Mouse (Mus musculus) heart, embryonic 13.5 days (tissue): Measurements from ENCODE around the gene Guca1a. TPM values are rescaled to one million over a fixed set of nuclear protein-coding genes. Genes with fewer than 3 reads are reported as not detected.
A peak's percentile ranks its signal among the peaks of the same experiment; 100 is the strongest.

Experiments
- ATAC-seq: fragments of 200-750 bp; cut with Nextera tagmentation; 2 replicates; pipeline ENCODE4 v1.8.0; 2017; ENCODE audit warnings: moderate TSS enrichment; ENCODE audit not compliant: insufficient number of reproducible peaks, low FRiP score, low TSS enrichment; ENCODE audit errors: extremely low read depth
- H3K27ac ChIP-seq: fragments of 300-500 bp; sonication (generic); replicated peaks from 2 replicates; pipeline ENCODE4 v1.5.1; 2015; ENCODE audit warnings: moderate library complexity, mild to moderate bottlenecking, inconsistent platforms
- H3K27me3 ChIP-seq: fragments of 300-500 bp; sonication (generic); replicated peaks from 2 replicates; pipeline ENCODE4 v1.6.1; 2015; ENCODE audit warnings: mild to moderate bottlenecking, inconsistent platforms
- H3K36me3 ChIP-seq: fragments of 300-500 bp; sonication (generic); 2 replicates; pipeline ENCODE4 v1.6.1; 2015; ENCODE audit warnings: mild to moderate bottlenecking, inconsistent platforms
- H3K4me1 ChIP-seq: fragments of 300-500 bp; sonication (generic); 2 replicates; pipeline ENCODE4 v1.6.1; 2015; ENCODE audit warnings: inconsistent platforms
- H3K4me2 ChIP-seq: fragments of 300-500 bp; sonication (generic); 2 replicates; pipeline ENCODE4 v1.6.1; 2015; ENCODE audit warnings: inconsistent platforms, mild to moderate bottlenecking, moderate library complexity
- H3K4me3 ChIP-seq: fragments of 300-500 bp; sonication (generic); 2 replicates; pipeline ENCODE4 v1.5.1; 2015; ENCODE audit warnings: moderate library complexity, mild to moderate bottlenecking, inconsistent platforms
- H3K9ac ChIP-seq: fragments of 300-500 bp; sonication (generic); 2 replicates; pipeline ENCODE4 v1.6.1; 2015; ENCODE audit warnings: inconsistent platforms, mild to moderate bottlenecking, moderate library complexity
- H3K9me3 ChIP-seq: fragments of 300-500 bp; sonication (generic); 2 replicates; pipeline ENCODE4 v1.6.1; 2016; ENCODE audit warnings: inconsistent platforms
- WGBS: fragments of 180-500 bp; shearing (Covaris S2); methylation state at CpG from one replicate; pipeline ENCODE4 v1.1.7; 2015; ENCODE audit warnings: mixed read lengths; 5-methylcytosine and 5-hydroxymethylcytosine counted together
- polyA plus RNA-seq: library from polyadenylated mRNA; unstranded; fragments of >200 nt; fragmentation: Nextera tagmentation; extraction: Ambion mirVana; gene quantifications from 2 replicates; pipeline ENCODE4 v1.2.1, GENCODE M21; 2015

Guca1a gene
- polyA plus RNA-seq: 2.1 and 2.8 TPM in 2 replicates

GRCm38 (mm10) chr17:47400451-47400850 lies at the start of gene Guca1a:
Gene Guca1a, minus strand, starts transcription at chr17:47400584.
- H3K4me2 ChIP-seq: no peak within 1 kb of the TSS
- no peak for ATAC-seq
- 59% methylated on average over 10 of the region's 10 CpGs for WGBS
- H3K27ac ChIP-seq: no peak within 1 kb of the TSS
- H3K4me1 ChIP-seq: peaks cover 4% of the 10 kb centered on the region; the same call in 1 of the 2 replicates
- no peak within 1 kb of the TSS for H3K4me3 ChIP-seq
- H3K9ac ChIP-seq: no peak within 1 kb of the TSS
- peaks cover 61% of the 10 kb centered on the region for H3K27me3 ChIP-seq
- H3K36me3 ChIP-seq: no peaks in the 10 kb centered on the region
- no peaks in the 10 kb centered on the region for H3K9me3 ChIP-seq

- WGBS: 55% methylated on average over 5 of the region's 5 CpGs
- Histone ChIP-seq H3K27me3 (no peaks in the 10 kb centered on the region), H3K4me3 (no peak overlapping the region), H3K4me1 (peaks cover 90% of the 10 kb centered on the region), H3K4me2 (no peak overlapping the region), H3K36me3 (no peaks in the 10 kb centered on the region), H3K27ac (peak overlapping the region; percentile 89), H3K9ac (peak overlapping the region; percentile 62), H3K9me3 (no peaks in the 10 kb centered on the region)
- ATAC-seq: no peak
These were observed 49.0 kb upstream of the Guca1a start for GRCm38 (mm10) chr17:47449432-47449831.

- no peak overlapping the region for H3K4me3 ChIP-seq
- H3K4me1 ChIP-seq: peaks cover 91% of the 10 kb centered on the region
- H3K27ac ChIP-seq: peak overlapping the region; percentile 89
- H3K27me3 ChIP-seq: no peaks in the 10 kb centered on the region
- H3K9me3 ChIP-seq: no peaks in the 10 kb centered on the region
- H3K9ac ChIP-seq: peak overlapping the region; percentile 62
- 31% methylated on average over 8 of the region's 8 CpGs for WGBS
- H3K4me2 ChIP-seq: no peak overlapping the region
- no peaks in the 10 kb centered on the region for H3K36me3 ChIP-seq
- ATAC-seq: no peak
These were observed 48.4 kb upstream of the Guca1a start for GRCm38 (mm10) chr17:47448523-47449372.

- Histone ChIP-seq H3K9me3 (no peaks in the 10 kb centered on the region), H3K4me3 (no peak overlapping the region), H3K36me3 (no peaks in the 10 kb centered on the region), H3K4me2 (0 out of 2 replicates have a peak overlapping the region, but pooled peaks have one; percentile 11), H3K4me1 (peaks cover 85% of the 10 kb centered on the region), H3K9ac (peak overlapping the region; percentile 12; the same call in 1 of the 2 replicates), H3K27ac (peak overlapping the region; percentile 77), H3K27me3 (no peaks in the 10 kb centered on the region)
- ATAC-seq: no peak
- 73% methylated on average over 11 of the region's 11 CpGs for WGBS
These were observed 46.2 kb upstream of the Guca1a start for GRCm38 (mm10) chr17:47446561-47446960.

- H3K36me3 ChIP-seq: no peaks in the 10 kb centered on the region
- H3K4me3 ChIP-seq: no peak overlapping the region
- peaks cover 85% of the 10 kb centered on the region for H3K4me1 ChIP-seq
- 0 out of 2 replicates have a peak overlapping the region, but pooled peaks have one; percentile 11 for H3K4me2 ChIP-seq
- H3K27me3 ChIP-seq: no peaks in the 10 kb centered on the region
- peak overlapping the region; percentile 21; the same call in 1 of the 2 replicates for H3K9ac ChIP-seq
- no peak for ATAC-seq
- no peaks in the 10 kb centered on the region for H3K9me3 ChIP-seq
- WGBS: 20% methylated on average over 9 of the region's 9 CpGs
- peak overlapping the region; percentile 77 for H3K27ac ChIP-seq
These were observed 45.6 kb upstream of the Guca1a start for GRCm38 (mm10) chr17:47446025-47446424.

GRCm38 (mm10) chr17:47445518-47445917 lies 45.1 kb upstream of the Guca1a start:
- Histone ChIP-seq H3K27me3 (no peaks in the 10 kb centered on the region), H3K9ac (peak overlapping the region; percentile 21; the same call in 1 of the 2 replicates), H3K4me2 (no peak overlapping the region), H3K9me3 (no peaks in the 10 kb centered on the region), H3K4me1 (peaks cover 84% of the 10 kb centered on the region), H3K4me3 (no peak overlapping the region), H3K36me3 (no peaks in the 10 kb centered on the region), H3K27ac (peak overlapping the region; percentile 77)
- 52% methylated on average over 11 of the region's 11 CpGs for WGBS
- ATAC-seq: no peak

- no peaks in the 10 kb centered on the region for H3K36me3 ChIP-seq
- no peaks in the 10 kb centered on the region for H3K27me3 ChIP-seq
- H3K4me2 ChIP-seq: no peak overlapping the region
- peak overlapping the region; percentile 41 for H3K27ac ChIP-seq
- peaks cover 84% of the 10 kb centered on the region for H3K4me1 ChIP-seq
- ATAC-seq: no peak
- H3K9ac ChIP-seq: peak overlapping the region; percentile 17; the same call in 1 of the 2 replicates
- 43% methylated on average over 6 of the region's 6 CpGs for WGBS
- no peak overlapping the region for H3K4me3 ChIP-seq
- no peaks in the 10 kb centered on the region for H3K9me3 ChIP-seq
These were observed 43.7 kb upstream of the Guca1a start for GRCm38 (mm10) chr17:47444113-47444512.

GRCm38 (mm10) chr17:47442271-47442670 lies 41.9 kb upstream of the Guca1a start:
- Histone ChIP-seq H3K9ac (no peak overlapping the region; the same call in 1 of the 2 replicates), H3K36me3 (no peaks in the 10 kb centered on the region), H3K27me3 (peaks cover 14% of the 10 kb centered on the region), H3K4me2 (no peak overlapping the region), H3K27ac (no peak overlapping the region), H3K4me1 (peaks cover 83% of the 10 kb centered on the region), H3K9me3 (no peaks in the 10 kb centered on the region), H3K4me3 (no peak overlapping the region)
- no peak for ATAC-seq
- 64% methylated on average over 3 of the region's 3 CpGs for WGBS

- ATAC-seq: no peak
- H3K4me1 ChIP-seq: peaks cover 84% of the 10 kb centered on the region
- WGBS: 42% methylated on average over 19 of the region's 19 CpGs
- no peaks in the 10 kb centered on the region for H3K36me3 ChIP-seq
- peaks cover 16% of the 10 kb centered on the region for H3K27me3 ChIP-seq
- H3K4me2 ChIP-seq: no peak overlapping the region
- H3K9me3 ChIP-seq: no peaks in the 10 kb centered on the region
- H3K27ac ChIP-seq: peak overlapping the region; percentile 75
- H3K9ac ChIP-seq: peak overlapping the region; percentile 42
- H3K4me3 ChIP-seq: no peak overlapping the region
These were observed 41.1 kb upstream of the Guca1a start for GRCm38 (mm10) chr17:47441296-47442051.

GRCm38 (mm10) chr17:47440359-47440890 lies 40.0 kb upstream of the Guca1a start:
- Histone ChIP-seq H3K27ac (peak overlapping the region; percentile 48), H3K4me1 (peaks cover 79% of the 10 kb centered on the region), H3K9ac (no peak overlapping the region)

More at GRCm38 (mm10) chr17:47440359-47440890, 40.0 kb upstream of the Guca1a start:
- no peaks in the 10 kb centered on the region for H3K9me3 ChIP-seq
- no peak for ATAC-seq
- H3K4me2 ChIP-seq: no peak overlapping the region
- peaks cover 19% of the 10 kb centered on the region for H3K27me3 ChIP-seq
- WGBS: 21% methylated on average over 9 of the region's 9 CpGs
- no peak overlapping the region for H3K4me3 ChIP-seq
- H3K36me3 ChIP-seq: no peaks in the 10 kb centered on the region
